Comparison of ENCODE assay signal across 21 mouse cellular contexts in genomic region chr19:42363551-42363950, GRCm38 (mm10).
DNase-seq lines count a peak whose midpoint lies in the region; ATAC-seq lines count a peak whose summit lies in the region.
"Had no signal": no experiment of that assay in that cellular context is flagged by ENCODE, and none has a peak within 500 bp of the region (broad histone marks: within the 10 kb centered on the region; RNA-seq: fewer than 3 reads in every experiment).

No protein-coding gene starts in this region.

- no peak for DNase-seq in frontal cortex, postnatal 25 days (ENCODE audit: low spot score in 2 of 2)
- peak; percentile 27 to 36 for DNase-seq in left cerebral cortex, adult 18-20 months (ENCODE audit: low spot score in 2 of 2)
- no peak for DNase-seq in left cerebral cortex, adult 11 months (ENCODE audit: low spot score)
- peak; percentile 52 for DNase-seq in right cerebral cortex, adult 18-20 months
- no peak for DNase-seq in right cerebral cortex, postnatal 36 days (ENCODE audit: low spot score in 2 of 2)
- DNase-seq: adrenal gland, adult 8-10 months; adrenal gland, postnatal 14 days; adrenal gland, postnatal 36 days; B cell, adult 2 months; cerebellum, adult 11-12 months; cerebellum, adult 2 months; cerebellum, adult 9-10 months; cerebellum, postnatal 10 days; cerebellum, postnatal 25 days; forebrain, postnatal 0 days had no signal

- peak; percentile 55 for ATAC-seq in frontal cortex, adult (ENCODE audit: low TSS enrichment)
- ATAC-seq: activated CD4-positive, CD25-positive, alpha-beta regulatory T cell, adult 4 months; CD4-positive, CD25-positive, alpha-beta regulatory T cell, adult 4 months; forebrain, embryonic 13.5 days; forebrain, embryonic 15.5 days; forebrain, postnatal 0 days; Patski had no signal

Comparison
In these comparisons a context has a peak if more than half of its experiments do, and no peak if none do; other contexts are left out.
1. DNase-seq: peak in left cerebral cortex, adult 18-20 months (2 of 2) and right cerebral cortex, adult 18-20 months (single experiment); none in frontal cortex, postnatal 25 days (0 of 2), left cerebral cortex, adult 11 months (single experiment) and right cerebral cortex, postnatal 36 days (0 of 2).